Mouse (Mus musculus): ENCODE measurements around the gene Farp2. TPM values are rescaled to one million over a fixed set of nuclear protein-coding genes. Genes with fewer than 3 reads are reported as not detected.

Farp2 gene
- total and polyA plus RNA-seq, 2 experiments from 2014 or later = 3.9 to 10.5 TPM

GRCm38 (mm10) chr1:93581545-93581944 lies 69.7 kb downstream of the Farp2 start:
- ATAC-seq (ENCODE audit: insufficient read depth, low read depth) (no peak), DNase-seq (ENCODE audit: low spot score) (no peak)
- Histone ChIP-seq H3K27ac (ENCODE audit: low read depth) (no peak overlapping the region), H3K36me3 (replicated peaks; ENCODE audit: control insufficient read depth, insufficient read depth, low read length) (peaks cover 23% of the 10 kb centered on the region), H3K4me3 (ENCODE audit: low read depth, low read length) (no peak overlapping the region), H3K9me3 (replicated peaks; ENCODE audit: control insufficient read depth, low read length) (0 out of 2 replicates have a peak, but pooled peaks cover 4% of the 10 kb centered on the region), H3K4me1 (ENCODE audit: control insufficient read depth, insufficient read depth) (no peaks in the 10 kb centered on the region), H3K4me2 (ENCODE audit: low read depth, low read length) (no peak overlapping the region), H3K9ac (replicated peaks; ENCODE audit: low read depth, low read length) (no peak overlapping the region), H3K27me3 (ENCODE audit: control insufficient read depth, insufficient read depth, low read length) (no peaks in the 10 kb centered on the region)
- TF ChIP-seq EP300 (IDR thresholded peaks at IDR 0.05; ENCODE audit: low read depth) (no peak), CTCF (IDR thresholded peaks at IDR 0.05; ENCODE audit: low read depth) (no peak)
- 92% methylated on average over 7 of the region's 7 CpGs for WGBS

GRCm38 (mm10) chr1:93588346-93588745 lies 76.5 kb downstream of the Farp2 start:
- Histone ChIP-seq H3K27ac (ENCODE audit: low read depth) (no peak overlapping the region), H3K36me3 (replicated peaks; ENCODE audit: control insufficient read depth, insufficient read depth, low read length) (peaks cover 7% of the 10 kb centered on the region; the same call in 1 of the 2 replicates), H3K4me3 (ENCODE audit: low read depth, low read length) (no peak overlapping the region), H3K9me3 (replicated peaks; ENCODE audit: control insufficient read depth, low read length) (peaks cover 8% of the 10 kb centered on the region; the same call in 1 of the 2 replicates), H3K4me2 (ENCODE audit: low read depth, low read length) (no peak overlapping the region), H3K4me1 (ENCODE audit: control insufficient read depth, insufficient read depth) (no peaks in the 10 kb centered on the region), H3K9ac (replicated peaks; ENCODE audit: low read depth, low read length) (no peak overlapping the region), H3K27me3 (ENCODE audit: control insufficient read depth, insufficient read depth, low read length) (no peaks in the 10 kb centered on the region)
- WGBS = 83% methylated on average over 3 of the region's 3 CpGs
- ATAC-seq (ENCODE audit: insufficient read depth, low read depth) (no peak), DNase-seq (ENCODE audit: low spot score) (no peak)
- TF ChIP-seq EP300 (IDR thresholded peaks at IDR 0.05; ENCODE audit: low read depth) (no peak), CTCF (IDR thresholded peaks at IDR 0.05; ENCODE audit: low read depth) (no peak)

GRCm38 (mm10) chr1:93593960-93594359 lies 82.1 kb downstream of the Farp2 start:
- Histone ChIP-seq H3K36me3 (replicated peaks; ENCODE audit: control insufficient read depth, insufficient read depth, low read length) (no peaks in the 10 kb centered on the region), H3K4me3 (ENCODE audit: low read depth, low read length) (no peak overlapping the region), H3K9me3 (replicated peaks; ENCODE audit: control insufficient read depth, low read length) (no peaks in the 10 kb centered on the region), H3K27me3 (ENCODE audit: control insufficient read depth, insufficient read depth, low read length) (no peaks in the 10 kb centered on the region), H3K4me1 (ENCODE audit: control insufficient read depth, insufficient read depth) (no peaks in the 10 kb centered on the region), H3K27ac (ENCODE audit: low read depth) (no peak overlapping the region), H3K4me2 (ENCODE audit: low read depth, low read length) (no peak overlapping the region), H3K9ac (replicated peaks; ENCODE audit: low read depth, low read length) (no peak overlapping the region)
- no peak for ATAC-seq (ENCODE audit: insufficient read depth, low read depth)
- no peak for TF ChIP-seq CTCF (IDR thresholded peaks at IDR 0.05; ENCODE audit: low read depth)
- TF ChIP-seq EP300 (IDR thresholded peaks at IDR 0.05; ENCODE audit: low read depth) = no peak
- DNase-seq (ENCODE audit: low spot score) = no peak

DNA sequence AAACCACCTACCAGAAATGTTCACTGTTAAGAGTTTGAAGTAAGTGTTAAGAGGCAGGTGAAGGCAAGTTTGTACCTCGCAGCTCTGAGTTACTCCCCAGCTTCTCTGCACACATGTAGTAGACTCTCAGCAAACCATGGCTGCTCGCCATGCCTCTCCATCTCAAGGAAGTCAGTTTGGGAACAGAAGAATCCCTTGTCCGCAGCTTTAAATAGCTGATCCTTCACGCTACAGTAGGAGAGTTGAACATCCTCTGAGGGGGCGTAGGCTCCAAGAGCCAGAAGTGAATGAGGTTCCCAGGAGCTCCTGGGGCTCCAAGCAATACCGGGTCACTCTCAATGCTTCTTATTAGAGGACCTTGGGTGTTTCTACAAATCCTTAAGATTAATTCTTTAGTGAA lies 84.0 kb downstream of the Farp2 start:
- DNase-seq (ENCODE audit: low spot score) = no peak
- Histone ChIP-seq H3K27me3 (ENCODE audit: control insufficient read depth, insufficient read depth, low read length) (no peaks in the 10 kb centered on the region), H3K4me2 (ENCODE audit: low read depth, low read length) (no peak overlapping the region), H3K9me3 (replicated peaks; ENCODE audit: control insufficient read depth, low read length) (no peaks in the 10 kb centered on the region), H3K9ac (replicated peaks; ENCODE audit: low read depth, low read length) (no peak overlapping the region), H3K4me1 (ENCODE audit: control insufficient read depth, insufficient read depth) (no peaks in the 10 kb centered on the region), H3K4me3 (ENCODE audit: low read depth, low read length) (no peak overlapping the region), H3K36me3 (replicated peaks; ENCODE audit: control insufficient read depth, insufficient read depth, low read length) (no peaks in the 10 kb centered on the region), H3K27ac (ENCODE audit: low read depth) (no peak overlapping the region)
- ATAC-seq (ENCODE audit: insufficient read depth, low read depth) = no peak
- 68% methylated on average over 6 of the region's 6 CpGs for WGBS
- TF ChIP-seq CTCF (IDR thresholded peaks at IDR 0.05; ENCODE audit: low read depth) (no peak), EP300 (IDR thresholded peaks at IDR 0.05; ENCODE audit: low read depth) (no peak)

GRCm38 (mm10) chr1:93602911-93603310 lies 91.0 kb downstream of the Farp2 start:
- H3K4me2 ChIP-seq (ENCODE audit: low read depth, low read length) = no peak overlapping the region
- no peak overlapping the region for H3K4me3 ChIP-seq (ENCODE audit: low read depth, low read length)
- no peak overlapping the region for H3K9ac ChIP-seq (replicated peaks; ENCODE audit: low read depth, low read length)
- H3K27me3 ChIP-seq (ENCODE audit: control insufficient read depth, insufficient read depth, low read length) = no peaks in the 10 kb centered on the region
- H3K4me1 ChIP-seq (ENCODE audit: control insufficient read depth, insufficient read depth) = no peaks in the 10 kb centered on the region
- DNase-seq (ENCODE audit: low spot score) (no peak), ATAC-seq (ENCODE audit: insufficient read depth, low read depth) (no peak)
- H3K27ac ChIP-seq (ENCODE audit: low read depth) = no peak overlapping the region
- no peaks in the 10 kb centered on the region for H3K9me3 ChIP-seq (replicated peaks; ENCODE audit: control insufficient read depth, low read length)
- WGBS = 77% methylated on average over 4 of the region's 4 CpGs
- no peaks in the 10 kb centered on the region for H3K36me3 ChIP-seq (replicated peaks; ENCODE audit: control insufficient read depth, insufficient read depth, low read length)
- no peak for TF ChIP-seq EP300 (IDR thresholded peaks at IDR 0.05; ENCODE audit: low read depth)

DNA sequence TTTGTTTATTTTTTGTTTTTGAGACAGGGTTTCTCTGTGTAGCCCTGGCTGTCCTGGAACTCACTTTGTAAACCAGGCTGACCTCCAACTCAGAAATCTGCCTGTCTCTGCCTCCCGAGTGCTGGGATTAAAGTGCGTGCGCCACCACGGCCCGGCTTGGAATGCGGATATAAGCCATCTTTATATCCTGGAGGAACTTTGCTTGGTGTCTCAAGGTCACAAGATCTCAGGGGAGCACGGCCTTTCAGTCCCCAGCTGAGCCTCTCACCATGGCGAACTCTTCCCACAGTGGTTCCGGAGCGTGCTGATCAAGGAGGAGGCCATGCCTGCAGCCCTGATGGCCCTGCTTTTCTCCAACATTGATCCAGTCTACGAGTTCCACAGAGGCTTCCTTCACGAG lies 92.0 kb downstream of the Farp2 start:
- no peak overlapping the region for H3K9ac ChIP-seq (replicated peaks; ENCODE audit: low read depth, low read length)
- no peaks in the 10 kb centered on the region for H3K9me3 ChIP-seq (replicated peaks; ENCODE audit: control insufficient read depth, low read length)
- no peaks in the 10 kb centered on the region for H3K4me1 ChIP-seq (ENCODE audit: control insufficient read depth, insufficient read depth)
- DNase-seq (ENCODE audit: low spot score) (no peak), ATAC-seq (ENCODE audit: insufficient read depth, low read depth) (no peak)
- TF ChIP-seq CTCF (IDR thresholded peaks at IDR 0.05; ENCODE audit: low read depth) = no peak
- TF ChIP-seq EP300 (IDR thresholded peaks at IDR 0.05; ENCODE audit: low read depth) = no peak
- no peaks in the 10 kb centered on the region for H3K27me3 ChIP-seq (ENCODE audit: control insufficient read depth, insufficient read depth, low read length)
- no peak overlapping the region for H3K4me2 ChIP-seq (ENCODE audit: low read depth, low read length)
- no peaks in the 10 kb centered on the region for H3K36me3 ChIP-seq (replicated peaks; ENCODE audit: control insufficient read depth, insufficient read depth, low read length)
- H3K27ac ChIP-seq (ENCODE audit: low read depth) = no peak overlapping the region
- H3K4me3 ChIP-seq (ENCODE audit: low read depth, low read length) = no peak overlapping the region
- WGBS = 92% methylated on average over 12 of the region's 12 CpGs

All from heart, postnatal 0 days (tissue).